Mouse (Mus musculus) hindlimb bud, embryonic 11.5 days (tissue): ENCODE measurements around the gene Rln1.

ENCODE experiments used
- DNase-seq: peaks from one replicate; pipeline ENCODE4 v3.0.0-alpha.2; 2012; ENCODE audit warnings: low read depth, low spot score; ENCODE audit errors: extremely low spot score

Rln1 gene

GRCm38 (mm10) chr19:29297366-29297765, 37.1 kb downstream of the Rln1 start:
- no peak for DNase-seq

- DNase-seq = no peak
Observed at GRCm38 (mm10) chr19:29296166-29296565, 38.3 kb downstream of the Rln1 start.

GRCm38 (mm10) chr19:29294756-29295155, 39.7 kb downstream of the Rln1 start:
- no peak for DNase-seq

- DNase-seq = no peak
Observed at GRCm38 (mm10) chr19:29292546-29292945, 41.9 kb downstream of the Rln1 start.

- no peak for DNase-seq
Observed at GRCm38 (mm10) chr19:29291532-29291931, 42.9 kb downstream of the Rln1 start.

DNA sequence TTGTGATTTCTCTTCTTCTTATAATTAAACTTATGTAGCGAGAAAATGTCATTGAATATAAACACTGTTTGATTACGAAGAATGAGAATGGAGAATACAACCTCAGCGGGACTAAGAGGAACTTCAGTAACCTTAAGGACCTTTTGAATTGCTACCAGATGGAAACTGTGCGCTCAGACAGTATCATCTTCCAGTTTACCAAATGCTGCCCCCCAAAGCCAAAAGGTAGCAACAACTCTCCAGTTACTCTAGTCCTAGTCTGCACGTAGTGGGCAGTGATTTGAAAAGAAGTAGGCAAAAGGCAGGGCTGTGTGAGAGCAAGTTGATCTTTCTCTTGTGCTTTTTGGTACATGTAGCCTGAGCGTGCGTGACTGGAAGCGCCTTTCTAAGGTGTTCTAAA, 46.6 kb downstream of the Rln1 start:
- no peak for DNase-seq

GRCm38 (mm10) chr19:29285451-29285869, 49.0 kb downstream of the Rln1 start:
- no peak for DNase-seq
